Mouse (Mus musculus): Measurements from ENCODE around the gene Ino80d. TPM values are rescaled to one million over a fixed set of nuclear protein-coding genes. Genes with fewer than 3 reads are reported as not detected.

Gene Ino80d
- polyA plus RNA-seq, 1 experiment, result 15.1 TPM

DNA sequence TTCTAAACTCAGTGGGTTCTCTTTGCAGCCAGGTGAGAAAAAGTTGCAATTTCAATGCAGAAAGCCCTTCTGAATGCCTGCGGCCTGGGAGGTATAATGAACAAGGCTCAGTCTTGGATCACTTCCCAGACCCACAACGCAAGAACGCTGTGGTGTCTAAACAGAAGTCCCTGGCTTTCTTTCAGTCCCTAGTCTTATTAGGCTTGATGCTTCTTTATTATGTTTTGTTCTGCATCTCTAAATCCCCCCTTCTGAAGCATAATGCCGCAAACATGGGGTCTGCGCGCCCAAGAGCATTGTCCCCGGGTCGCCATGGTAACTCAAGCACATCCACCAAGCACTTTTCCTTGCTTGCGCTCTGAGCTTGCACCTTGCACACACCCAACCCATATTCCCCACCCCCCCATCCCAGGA is 180.4 kb downstream of the Ino80d start:
- Histone ChIP-seq H3K4me3 (ENCODE audit: extremely low read depth, insufficient read depth, insufficient read length) (no peak overlapping the region), H3K4me1 (ENCODE audit: control insufficient read depth, insufficient read depth, insufficient read length) (no peaks in the 10 kb centered on the region), H3K36me3 (ENCODE audit: control insufficient read depth, insufficient read depth, low read length) (no peaks in the 10 kb centered on the region), H3K27me3 (ENCODE audit: control insufficient read depth, insufficient read depth, low read length) (no peaks in the 10 kb centered on the region), H3K27ac (ENCODE audit: insufficient read depth, low read length) (no peak overlapping the region)
- 84% methylated on average over 9 of the region's 9 CpGs for WGBS
- no peak for DNase-seq (ENCODE audit: low read depth in 1 of 2, low spot score in 2 of 2)
- TF ChIP-seq CTCF (IDR thresholded peaks at IDR 0.05; ENCODE audit: extremely low read depth, insufficient read depth, insufficient read length, insufficient replicate concordance) (no peak), POLR2A (IDR thresholded peaks at IDR 0.05; ENCODE audit: low read depth, low read length) (no peak)

- no peaks in the 10 kb centered on the region for H3K27me3 ChIP-seq (ENCODE audit: control insufficient read depth, insufficient read depth, low read length)
- H3K4me3 ChIP-seq (ENCODE audit: extremely low read depth, insufficient read depth, insufficient read length), result no peak overlapping the region
- DNase-seq (ENCODE audit: low read depth in 1 of 2, low spot score in 2 of 2), result no peak
- TF ChIP-seq CTCF (IDR thresholded peaks at IDR 0.05; ENCODE audit: extremely low read depth, insufficient read depth, insufficient read length, insufficient replicate concordance), result no peak
- no peak for TF ChIP-seq POLR2A (IDR thresholded peaks at IDR 0.05; ENCODE audit: low read depth, low read length)
- no peak overlapping the region for H3K27ac ChIP-seq (ENCODE audit: insufficient read depth, low read length)
- no peaks in the 10 kb centered on the region for H3K4me1 ChIP-seq (ENCODE audit: control insufficient read depth, insufficient read depth, insufficient read length)
- WGBS, result 80% methylated on average over 15 of the region's 15 CpGs
- no peaks in the 10 kb centered on the region for H3K36me3 ChIP-seq (ENCODE audit: control insufficient read depth, insufficient read depth, low read length)
These were observed 181.0 kb downstream of the Ino80d start for GRCm38 (mm10) chr1:62933288-62934099.

DNA sequence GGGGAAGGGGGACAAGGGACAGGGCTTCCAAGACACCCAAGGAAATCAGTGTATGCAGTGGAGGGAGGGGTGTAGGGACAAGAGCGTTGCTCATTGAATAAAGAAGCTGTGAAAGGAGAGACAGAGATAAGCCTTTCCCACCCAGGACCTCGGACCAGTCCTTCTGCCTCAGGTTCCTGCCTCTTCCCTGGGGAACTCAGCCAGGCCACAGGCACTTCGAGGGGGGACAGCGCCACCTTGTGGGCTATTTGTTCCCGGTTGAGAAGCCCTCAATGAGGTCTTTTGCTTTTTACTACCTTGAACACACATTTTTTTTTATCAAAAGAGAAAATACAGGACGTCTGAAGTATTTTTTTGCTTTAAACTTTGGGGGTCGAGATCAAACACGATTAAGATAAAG is 185.0 kb downstream of the Ino80d start:
- DNase-seq (ENCODE audit: low read depth in 1 of 2, low spot score in 2 of 2), result peak in 1 of 2 experiments; percentile 49
- H3K4me1 ChIP-seq (ENCODE audit: control insufficient read depth, insufficient read depth, insufficient read length), result no peaks in the 10 kb centered on the region
- WGBS, result 7% methylated on average over 8 of the region's 8 CpGs
- H3K4me3 ChIP-seq (ENCODE audit: extremely low read depth, insufficient read depth, insufficient read length), result no peak overlapping the region
- H3K27me3 ChIP-seq (ENCODE audit: control insufficient read depth, insufficient read depth, low read length), result no peaks in the 10 kb centered on the region
- TF ChIP-seq POLR2A (IDR thresholded peaks at IDR 0.05; ENCODE audit: low read depth, low read length) (no peak), CTCF (IDR thresholded peaks at IDR 0.05; ENCODE audit: extremely low read depth, insufficient read depth, insufficient read length, insufficient replicate concordance) (peak; percentile 70; the same call in 1 of the 2 replicates)
- H3K36me3 ChIP-seq (ENCODE audit: control insufficient read depth, insufficient read depth, low read length), result no peaks in the 10 kb centered on the region
- no peak overlapping the region for H3K27ac ChIP-seq (ENCODE audit: insufficient read depth, low read length)

DNA sequence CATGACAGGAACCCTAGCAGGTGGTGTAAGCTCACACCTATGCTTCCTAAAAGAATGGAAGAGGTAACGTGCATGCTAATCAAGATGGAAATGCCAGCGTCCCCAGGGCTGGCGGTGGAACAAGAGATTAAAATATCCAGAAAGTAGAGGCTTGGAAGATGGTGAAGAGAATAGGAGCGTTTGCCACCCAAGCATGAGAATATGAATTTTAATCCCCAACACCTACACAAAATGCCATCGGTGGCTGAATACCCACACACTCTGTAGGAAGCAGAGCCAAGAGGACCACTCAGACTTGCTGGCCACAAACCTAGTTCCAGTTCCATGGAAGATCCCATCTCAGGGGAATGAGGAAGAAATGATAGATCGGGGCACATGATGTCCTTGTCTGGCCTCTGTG is 195.2 kb downstream of the Ino80d start:
- no peak for TF ChIP-seq CTCF (IDR thresholded peaks at IDR 0.05; ENCODE audit: extremely low read depth, insufficient read depth, insufficient read length, insufficient replicate concordance)
- TF ChIP-seq POLR2A (IDR thresholded peaks at IDR 0.05; ENCODE audit: low read depth, low read length), result no peak
- 94% methylated on average over 6 of the region's 6 CpGs for WGBS
- H3K27me3 ChIP-seq (ENCODE audit: control insufficient read depth, insufficient read depth, low read length), result no peaks in the 10 kb centered on the region

DNA sequence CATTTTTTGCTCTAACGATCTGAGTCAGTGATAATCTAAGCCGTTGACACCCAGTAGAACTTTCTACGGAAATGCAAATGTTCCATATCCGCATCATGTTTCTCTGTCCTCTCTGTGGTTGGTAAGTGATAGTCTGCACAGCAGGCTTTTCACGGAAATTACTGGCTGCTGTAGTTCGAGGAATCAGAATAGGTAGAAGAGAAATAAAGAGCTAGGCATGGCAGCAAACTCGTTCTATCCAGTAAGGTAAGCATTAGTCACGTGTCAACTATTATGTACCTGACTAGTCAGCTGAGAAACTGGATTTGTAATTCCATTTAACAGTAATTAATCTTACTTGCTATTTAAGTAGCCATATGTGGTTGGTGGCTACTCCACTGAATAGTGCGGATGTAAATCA is 197.9 kb downstream of the Ino80d start:
- Histone ChIP-seq H3K27ac (ENCODE audit: insufficient read depth, low read length) (no peak overlapping the region), H3K36me3 (ENCODE audit: control insufficient read depth, insufficient read depth, low read length) (no peaks in the 10 kb centered on the region), H3K4me3 (ENCODE audit: extremely low read depth, insufficient read depth, insufficient read length) (no peak overlapping the region), H3K27me3 (ENCODE audit: control insufficient read depth, insufficient read depth, low read length) (no peaks in the 10 kb centered on the region), H3K4me1 (ENCODE audit: control insufficient read depth, insufficient read depth, insufficient read length) (no peaks in the 10 kb centered on the region)
- no peak for DNase-seq (ENCODE audit: low read depth in 1 of 2, low spot score in 2 of 2)
- WGBS, result 90% methylated on average over 9 of the region's 9 CpGs
- TF ChIP-seq CTCF (IDR thresholded peaks at IDR 0.05; ENCODE audit: extremely low read depth, insufficient read depth, insufficient read length, insufficient replicate concordance) (no peak), POLR2A (IDR thresholded peaks at IDR 0.05; ENCODE audit: low read depth, low read length) (no peak)

More for the DNA sequence above, 195.2 kb downstream of the Ino80d start:
- H3K4me1 ChIP-seq (ENCODE audit: control insufficient read depth, insufficient read depth, insufficient read length), result no peaks in the 10 kb centered on the region
- no peak overlapping the region for H3K4me3 ChIP-seq (ENCODE audit: extremely low read depth, insufficient read depth, insufficient read length)
- no peak overlapping the region for H3K27ac ChIP-seq (ENCODE audit: insufficient read depth, low read length)
- DNase-seq (ENCODE audit: low read depth in 1 of 2, low spot score in 2 of 2), result no peak
- H3K36me3 ChIP-seq (ENCODE audit: control insufficient read depth, insufficient read depth, low read length), result no peaks in the 10 kb centered on the region

GRCm38 (mm10) chr1:62914495-62914894 is 200.0 kb downstream of the Ino80d start:
- Histone ChIP-seq H3K27me3 (ENCODE audit: control insufficient read depth, insufficient read depth, low read length) (no peaks in the 10 kb centered on the region), H3K27ac (ENCODE audit: insufficient read depth, low read length) (no peak overlapping the region), H3K4me1 (ENCODE audit: control insufficient read depth, insufficient read depth, insufficient read length) (no peaks in the 10 kb centered on the region), H3K4me3 (ENCODE audit: extremely low read depth, insufficient read depth, insufficient read length) (no peak overlapping the region), H3K36me3 (ENCODE audit: control insufficient read depth, insufficient read depth, low read length) (no peaks in the 10 kb centered on the region)
- 80% methylated on average over 6 of the region's 6 CpGs for WGBS
- TF ChIP-seq POLR2A (IDR thresholded peaks at IDR 0.05; ENCODE audit: low read depth, low read length) (no peak), CTCF (IDR thresholded peaks at IDR 0.05; ENCODE audit: extremely low read depth, insufficient read depth, insufficient read length, insufficient replicate concordance) (no peak)
- DNase-seq (ENCODE audit: low read depth in 1 of 2, low spot score in 2 of 2), result no peak

DNA sequence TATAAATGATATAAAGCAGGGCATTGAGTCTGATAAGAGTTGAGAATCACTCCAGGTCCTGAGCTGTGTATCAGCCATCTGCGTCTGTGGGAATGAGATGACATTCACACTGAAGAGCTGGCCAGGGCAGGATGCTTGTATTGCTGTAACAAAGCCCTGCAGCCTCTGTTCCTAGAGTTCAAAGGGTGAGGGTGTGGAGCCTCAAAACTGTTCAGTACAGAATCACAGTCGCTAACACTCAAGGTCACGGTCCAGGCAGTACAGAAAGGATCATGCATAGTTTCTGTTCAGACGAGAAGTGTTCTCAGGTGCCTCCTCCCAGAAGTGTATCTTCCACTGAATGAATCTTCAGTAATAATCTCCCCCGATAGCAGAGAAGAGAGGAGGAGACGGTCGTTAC is 203.0 kb downstream of the Ino80d start:
- no peak for DNase-seq (ENCODE audit: low read depth in 1 of 2, low spot score in 2 of 2)
- H3K4me3 ChIP-seq (ENCODE audit: extremely low read depth, insufficient read depth, insufficient read length), result no peak overlapping the region
- no peaks in the 10 kb centered on the region for H3K27me3 ChIP-seq (ENCODE audit: control insufficient read depth, insufficient read depth, low read length)
- TF ChIP-seq POLR2A (IDR thresholded peaks at IDR 0.05; ENCODE audit: low read depth, low read length) (no peak), CTCF (IDR thresholded peaks at IDR 0.05; ENCODE audit: extremely low read depth, insufficient read depth, insufficient read length, insufficient replicate concordance) (no peak)
- no peak overlapping the region for H3K27ac ChIP-seq (ENCODE audit: insufficient read depth, low read length)
- no peaks in the 10 kb centered on the region for H3K4me1 ChIP-seq (ENCODE audit: control insufficient read depth, insufficient read depth, insufficient read length)
- WGBS, result 80% methylated on average over 7 of the region's 7 CpGs
- H3K36me3 ChIP-seq (ENCODE audit: control insufficient read depth, insufficient read depth, low read length), result no peaks in the 10 kb centered on the region
